Mouse (Mus musculus) CH12.LX (cell line): ENCODE data around the gene Fdxr. TPM values are rescaled to one million over a fixed set of nuclear protein-coding genes. Genes with fewer than 3 reads are reported as not detected.

Source experiments
- DNase-seq: peaks from one replicate; pipeline ENCODE4 v3.0.0-alpha.2; 2013; ENCODE audit errors: extremely low read depth
- H3K27ac ChIP-seq: 2 replicates; pipeline ENCODE4 v1.5.1; 2012; ENCODE audit warnings: low read depth, mild to moderate bottlenecking, control low read depth, moderate library complexity; ENCODE audit not compliant: insufficient read depth
- H3K27me3 ChIP-seq: replicated peaks from 2 replicates; pipeline ENCODE3; 2012; ENCODE audit warnings: inconsistent platforms
- H3K36me3 ChIP-seq, 2 experiments: replicated peaks in 1 of 2; 2 replicates each; pipeline versions ENCODE3 to v1.6.1; 2012; ENCODE audit warnings: inconsistent platforms in 1 of 2, low read length in 1 of 2, mild to moderate bottlenecking in 1 of 2, mixed read lengths in 1 of 2, moderate library complexity in 1 of 2; ENCODE audit not compliant: control insufficient read depth in 1 of 2, insufficient read depth in 1 of 2
- H3K4me1 ChIP-seq, 2 experiments: 2 replicates each; pipeline ENCODE4 v1.6.1; 2012; ENCODE audit warnings: inconsistent platforms in 1 of 2, moderate library complexity in 1 of 2; ENCODE audit not compliant: insufficient read depth in 2 of 2, control insufficient read depth in 1 of 2
- H3K4me2 ChIP-seq: 2 replicates; pipeline ENCODE4 v1.6.1; 2012; ENCODE audit warnings: low read depth, mild to moderate bottlenecking, control low read depth; ENCODE audit not compliant: poor library complexity, insufficient read depth, severe bottlenecking
- H3K4me3 ChIP-seq, 3 experiments: fragments of 150-350 bp in 1 of 3; sonication (generic) in 1 of 3; replicated peaks in 1 of 3; 2 replicates each; pipeline versions ENCODE3 to v1.5.1; 2011 to 2012; ENCODE audit warnings: low read depth in 2 of 3, low read length in 2 of 3, mild to moderate bottlenecking in 2 of 3, moderate library complexity in 2 of 3, control low read depth in 1 of 3, improper control_type of control experiment in 1 of 3, inconsistent platforms in 1 of 3, mixed read lengths in 1 of 3; ENCODE audit not compliant: poor library complexity in 1 of 3
- H3K79me2 ChIP-seq: replicated peaks from 2 replicates; pipeline ENCODE4 v1.6.1; 2012; ENCODE audit warnings: mild to moderate bottlenecking, moderate library complexity; ENCODE audit not compliant: control insufficient read depth, poor library complexity, insufficient read depth, severe bottlenecking; ENCODE audit errors: extremely low read depth
- H3K9ac ChIP-seq: 2 replicates; pipeline ENCODE4 v1.6.1; 2012; ENCODE audit warnings: low read depth, mild to moderate bottlenecking, control low read depth, moderate library complexity; ENCODE audit not compliant: insufficient read depth
- H3K9me3 ChIP-seq: replicated peaks from 2 replicates; pipeline ENCODE3; 2012; ENCODE audit warnings: low read length, inconsistent platforms, mixed read lengths
- BHLHE40 ChIP-seq: IDR thresholded peaks from 2 replicates; pipeline ENCODE4 v1.6.1; 2011; ENCODE audit warnings: mild to moderate bottlenecking, low read depth, low read length, improper control_type of control experiment
- CHD1 ChIP-seq: IDR thresholded peaks from 2 replicates; pipeline ENCODE4 v1.6.1; 2012; ENCODE audit warnings: low read depth, low read length, improper control_type of control experiment, inconsistent platforms
- CHD2 ChIP-seq: IDR thresholded peaks from 2 replicates; pipeline ENCODE4 v1.6.1; 2011; ENCODE audit warnings: low read length, improper control_type of control experiment
- CTCF ChIP-seq, 2 experiments: IDR thresholded peaks in 1 of 2; conservative IDR thresholded peaks in 1 of 2; 2 replicates each; pipeline ENCODE4 v1.5.1; 2011 to 2012; ENCODE audit warnings: low read depth in 2 of 2, low read length in 2 of 2, improper control_type of control experiment in 1 of 2, inconsistent platforms in 1 of 2, mild to moderate bottlenecking in 1 of 2, moderate library complexity in 1 of 2
- E2F4 ChIP-seq: IDR thresholded peaks from 2 replicates; pipeline ENCODE4 v1.6.1; 2011; ENCODE audit warnings: low read depth, low read length, improper control_type of control experiment; ENCODE audit not compliant: insufficient replicate concordance
- ELF1 ChIP-seq: IDR thresholded peaks from 2 replicates; pipeline ENCODE4 v1.6.1; 2014; ENCODE audit warnings: low read depth, mild to moderate bottlenecking, inconsistent platforms, low read length, improper control_type of control experiment
- EP300 ChIP-seq: IDR thresholded peaks from 2 replicates; pipeline ENCODE4 v1.6.1; 2011; ENCODE audit warnings: low read length, improper control_type of control experiment
- ETS1 ChIP-seq: conservative IDR thresholded peaks from 2 replicates; pipeline ENCODE4 v1.6.1; 2012; ENCODE audit warnings: low read depth, mild to moderate bottlenecking, inconsistent platforms, low read length, improper control_type of control experiment, moderate library complexity
- HCFC1 ChIP-seq: IDR thresholded peaks from 2 replicates; pipeline ENCODE4 v1.6.1; 2012; ENCODE audit warnings: low read depth, mild to moderate bottlenecking, inconsistent platforms, low read length, improper control_type of control experiment
- IRF4 ChIP-seq: IDR thresholded peaks from 2 replicates; pipeline ENCODE4 v1.6.1; 2014; ENCODE audit warnings: low read depth, mild to moderate bottlenecking, inconsistent platforms, low read length, improper control_type of control experiment
- JUN ChIP-seq: IDR thresholded peaks from 2 replicates; pipeline ENCODE4 v1.6.1; 2011; ENCODE audit warnings: low read depth, mild to moderate bottlenecking, low read length, improper control_type of control experiment, moderate library complexity; ENCODE audit not compliant: insufficient read depth
- JUND ChIP-seq: conservative IDR thresholded peaks from 2 replicates; pipeline ENCODE4 v1.6.1; 2011; ENCODE audit warnings: low read depth, low read length, improper control_type of control experiment
- KAT2A ChIP-seq: IDR thresholded peaks from 2 replicates; pipeline ENCODE4 v1.6.1; 2012; ENCODE audit warnings: low read length, improper control_type of control experiment, inconsistent platforms; ENCODE audit not compliant: insufficient replicate concordance
- MAFK ChIP-seq: IDR thresholded peaks from 2 replicates; pipeline ENCODE4 v1.6.1; 2011; ENCODE audit warnings: low read length, improper control_type of control experiment; ENCODE audit not compliant: insufficient replicate concordance
- MAX ChIP-seq: IDR thresholded peaks from 2 replicates; pipeline ENCODE4 v1.6.1; 2011; ENCODE audit warnings: low read length, improper control_type of control experiment
- MAZ ChIP-seq: IDR thresholded peaks from 2 replicates; pipeline ENCODE4 v1.6.1; 2012; ENCODE audit warnings: low read depth, mild to moderate bottlenecking, inconsistent platforms, low read length, improper control_type of control experiment, moderate library complexity
- MEF2A ChIP-seq: IDR thresholded peaks from 2 replicates; pipeline ENCODE4 v1.6.1; 2014; ENCODE audit warnings: low read depth, mild to moderate bottlenecking, inconsistent platforms, low read length, improper control_type of control experiment, borderline replicate concordance
- MXI1 ChIP-seq: IDR thresholded peaks from 2 replicates; pipeline ENCODE4 v1.6.1; 2011; ENCODE audit warnings: mild to moderate bottlenecking, low read depth, low read length, improper control_type of control experiment
- MYC ChIP-seq: IDR thresholded peaks from 2 replicates; pipeline ENCODE4 v1.6.1; 2011; ENCODE audit warnings: low read depth, mild to moderate bottlenecking, improper control_type of control experiment, low read length
- NELFE ChIP-seq: IDR thresholded peaks from 2 replicates; pipeline ENCODE4 v1.6.1; 2011; ENCODE audit warnings: low read depth, low read length, improper control_type of control experiment
- NRF1 ChIP-seq: IDR thresholded peaks from 2 replicates; pipeline ENCODE4 v1.6.1; 2014; ENCODE audit warnings: low read depth, mild to moderate bottlenecking, inconsistent platforms, low read length, improper control_type of control experiment, moderate library complexity
- PAX5 ChIP-seq: IDR thresholded peaks from 2 replicates; pipeline ENCODE4 v1.6.1; 2012; ENCODE audit warnings: low read length, inconsistent platforms, mixed read lengths
- POLR2A ChIP-seq: IDR thresholded peaks from 2 replicates; pipeline ENCODE4 v1.6.1; 2011; ENCODE audit warnings: low read depth, mild to moderate bottlenecking, improper control_type of control experiment, low read length
- POLR2AphosphoS2 ChIP-seq: IDR thresholded peaks from 2 replicates; pipeline ENCODE4 v1.6.1; 2011; ENCODE audit warnings: low read depth, low read length, improper control_type of control experiment
- RAD21 ChIP-seq: IDR thresholded peaks from 2 replicates; pipeline ENCODE4 v1.6.1; 2011; ENCODE audit warnings: low read depth, mild to moderate bottlenecking, low read length, improper control_type of control experiment, moderate library complexity
- RCOR1 ChIP-seq: conservative IDR thresholded peaks from 2 replicates; pipeline ENCODE4 v1.6.1; 2012; ENCODE audit warnings: low read depth, mild to moderate bottlenecking, inconsistent platforms, low read length, improper control_type of control experiment
- SIN3A ChIP-seq: IDR thresholded peaks from 2 replicates; pipeline ENCODE4 v1.6.1; 2012; ENCODE audit warnings: low read length, improper control_type of control experiment, inconsistent platforms
- SMC3 ChIP-seq: IDR thresholded peaks from 2 replicates; pipeline ENCODE4 v1.6.1; 2011; ENCODE audit warnings: low read depth, low read length, improper control_type of control experiment
- TBP ChIP-seq: conservative IDR thresholded peaks from 2 replicates; pipeline ENCODE4 v1.6.1; 2011; ENCODE audit warnings: low read depth, low read length, improper control_type of control experiment
- TCF12 ChIP-seq: IDR thresholded peaks from 2 replicates; pipeline ENCODE4 v1.6.1; 2014; ENCODE audit warnings: low read depth, mild to moderate bottlenecking, inconsistent platforms, low read length, improper control_type of control experiment
- UBTF ChIP-seq: IDR thresholded peaks from 2 replicates; pipeline ENCODE4 v1.6.1; 2012; ENCODE audit warnings: low read depth, mild to moderate bottlenecking, inconsistent platforms, low read length, improper control_type of control experiment, moderate library complexity
- USF1 ChIP-seq: IDR thresholded peaks from 2 replicates; pipeline ENCODE4 v1.6.1; 2014; ENCODE audit warnings: low read depth, mild to moderate bottlenecking, inconsistent platforms, low read length, improper control_type of control experiment
- USF2 ChIP-seq: conservative IDR thresholded peaks from 2 replicates; pipeline ENCODE4 v1.6.1; 2011; ENCODE audit warnings: low read depth, low read length, improper control_type of control experiment
- ZC3H11A ChIP-seq: IDR thresholded peaks from 2 replicates; pipeline ENCODE4 v1.6.1; 2012; ENCODE audit warnings: low read depth, mild to moderate bottlenecking, inconsistent platforms, low read length, improper control_type of control experiment
- ZKSCAN1 ChIP-seq: IDR thresholded peaks from 2 replicates; pipeline ENCODE4 v1.6.1; 2012; ENCODE audit warnings: low read depth, inconsistent platforms, low read length, improper control_type of control experiment, borderline replicate concordance
- ZMIZ1 ChIP-seq: IDR thresholded peaks from 2 replicates; pipeline ENCODE4 v1.6.1; 2012; ENCODE audit warnings: low read depth, mild to moderate bottlenecking, inconsistent platforms, low read length, improper control_type of control experiment
- ZNF384 ChIP-seq: IDR thresholded peaks from 2 replicates; pipeline ENCODE4 v1.6.1; 2012; ENCODE audit warnings: low read depth, low read length, improper control_type of control experiment, inconsistent platforms
- dilution Hi-C: fragments of 300-500 bp; cut with MboI; formaldehyde crosslinking; loops from 2 replicates; pipeline ENCODE4 v1.14.3; 2020; ENCODE audit warnings: low sequenced_read_pairs; ENCODE audit not compliant: extremely low pct_unique_long_range_greater_than_20kb, extremely low pct_ligation_motif_present
- in situ Hi-C: fragments of 300-500 bp; cut with MboI; formaldehyde crosslinking; loops from 3 replicates; pipeline ENCODE4 v1.14.3; 2019; ENCODE audit warnings: low sequenced_read_pairs, low pct_ligation_motif_present, low pct_unique_long_range_greater_than_20kb, mixed read lengths
- polyA plus RNA-seq: library from polyadenylated mRNA; unstranded; fragments of >175 nt; gene quantifications from 2 replicates; pipeline ENCODE4 v1.2.1, GENCODE M21; 2012; ENCODE audit warnings: low read depth; ENCODE audit not compliant: insufficient read length
- total RNA-seq, 2 experiments: library from RNA; depleted of rRNA; stranded (reverse); fragments of 300-350 nt in 1 of 2; fragments of >200 nt in 1 of 2; gene quantifications; 2 replicates each; pipeline ENCODE4 v1.2.3; 2012 to 2014

The Fdxr gene
- total RNA-seq (2012; rRNA removed) (62.2 and 63.3 TPM in 2 replicates), total RNA-seq (2014; rRNA removed) (40.9 and 43.8 TPM in 2 replicates), polyA plus RNA-seq (58.6 and 62.1 TPM in 2 replicates)

DNA sequence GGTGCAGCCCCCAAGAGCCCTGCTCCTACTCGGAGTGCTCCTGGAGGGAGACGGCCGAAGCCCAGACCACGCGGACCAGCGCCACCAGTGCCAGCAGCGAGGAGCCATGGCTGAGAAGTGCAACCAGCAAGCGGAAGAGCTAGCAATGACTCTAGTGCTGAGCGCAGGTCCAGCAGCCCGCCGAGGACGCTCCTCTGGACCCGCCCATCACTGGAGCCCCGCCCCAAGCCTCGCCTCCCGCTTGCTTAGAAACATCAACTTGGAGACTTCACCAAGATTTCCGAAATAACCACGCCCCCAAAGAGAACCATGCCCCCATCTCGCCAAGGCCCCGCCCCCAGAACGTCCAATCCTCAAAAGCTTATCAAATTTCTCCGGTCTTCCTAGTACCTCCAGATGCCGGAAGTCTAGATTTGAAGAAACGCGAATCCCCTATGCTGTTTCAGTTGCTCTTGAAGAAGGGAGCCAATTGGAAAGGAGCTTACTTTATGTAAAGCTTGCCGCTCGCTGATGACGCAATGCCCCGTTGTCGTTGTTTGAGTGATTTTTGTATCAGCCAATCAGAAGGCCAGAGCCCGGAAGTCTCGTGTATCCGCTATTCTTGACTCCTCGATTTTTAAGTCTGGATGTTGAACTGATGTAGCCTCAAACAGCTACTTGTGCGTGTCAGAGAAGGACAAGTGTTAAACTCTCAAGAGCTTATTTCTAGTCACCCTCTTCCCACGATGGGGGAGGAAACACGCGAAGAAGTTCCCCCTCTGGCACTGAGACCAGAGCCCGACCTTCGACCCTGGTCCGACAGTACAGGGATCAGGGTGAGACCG lies at the start of gene Fdxr:
Fdxr (minus strand) TSS at position 271 of the 824 bp plus-strand sequence.
- Histone ChIP-seq H3K9ac (peak within 1 kb of the TSS; percentile 97), H3K36me3 (peaks cover 5 to 26% of the 10 kb centered on the region in 2 experiments), H3K4me2 (peak within 1 kb of the TSS; percentile 94), H3K9me3 (no peaks in the 10 kb centered on the region), H3K27ac (peak within 1 kb of the TSS; percentile 85), H3K27me3 (no peaks in the 10 kb centered on the region), H3K79me2 (0 out of 2 replicates have a peak, but pooled peaks cover 9% of the 10 kb centered on the region), H3K4me3 (peak within 1 kb of the TSS; percentile 71 to 98 (median 84)), H3K4me1 (peaks cover 32 to 63% of the 10 kb centered on the region in 2 experiments)
- dilution Hi-C loops (no loop called here), in situ Hi-C loops (no loop called here)
- DNase-seq: peak; percentile 100
- TF ChIP-seq MYC: peak; percentile 64
- TF ChIP-seq ZMIZ1: peak; percentile 97
- TF ChIP-seq CTCF (conservative IDR thresholded peaks at IDR 0.05 in 1 of 2, IDR thresholded peaks at IDR 0.05 in 1 of 2; ENCODE audit: low read depth in 2 of 2, low read length in 2 of 2): peak in 1 of 2 experiments; percentile 16; a peak in 1 of 4 replicates
- peak; percentile 92 for TF ChIP-seq MAZ
- TF ChIP-seq TCF12: peak; percentile 95
- TF ChIP-seq NRF1: peak; percentile 69
- peak; percentile 89; the same call in 1 of the 2 replicates for TF ChIP-seq KAT2A
- TF ChIP-seq MAX: peak; percentile 74
- TF ChIP-seq JUN: peak; percentile 88
- TF ChIP-seq PAX5: no peak
- peak; percentile 88 for TF ChIP-seq MXI1
- TF ChIP-seq MEF2A: peak; percentile 63; the same call in 1 of the 2 replicates
- TF ChIP-seq NELFE: peak; percentile 98
- TF ChIP-seq HCFC1: peak; percentile 94
- TF ChIP-seq JUND: peak; percentile 82
- TF ChIP-seq CHD1: peak; percentile 70; the same call in 1 of the 2 replicates
- TF ChIP-seq POLR2AphosphoS2: peak; percentile 96
- peak; percentile 97 for TF ChIP-seq CHD2
- TF ChIP-seq RCOR1: peak; percentile 78
- no peak for TF ChIP-seq ZKSCAN1
- peak; percentile 99 for TF ChIP-seq ELF1
- TF ChIP-seq TBP: peak; percentile 90
- TF ChIP-seq ZC3H11A: no peak
- peak; percentile 94 for TF ChIP-seq SIN3A
- TF ChIP-seq IRF4: peak; percentile 48; the same call in 1 of the 2 replicates
- TF ChIP-seq SMC3: no peak
- TF ChIP-seq ETS1: peak; percentile 36; the same call in 1 of the 2 replicates
- peak; percentile 94 for TF ChIP-seq UBTF
- peak; percentile 80; the same call in 1 of the 2 replicates for TF ChIP-seq E2F4
- peak; percentile 96 for TF ChIP-seq POLR2A
- no peak; the same call in 1 of the 2 replicates for TF ChIP-seq MAFK
- no peak; the same call in 1 of the 2 replicates for TF ChIP-seq EP300
- TF ChIP-seq USF2: 0 out of 2 replicates have a peak, but pooled peaks have one; percentile 3
- peak; percentile 99 for TF ChIP-seq BHLHE40
- TF ChIP-seq RAD21: no peak
- TF ChIP-seq ZNF384: no peak
- TF ChIP-seq USF1: no peak
